Mouse (Mus musculus) c-Kit-positive CD71-positive TER-119-negative erythroid progenitor cells, embryonic 14.5 days (primary cell): ENCODE measurements around the gene Galnt17.

Experiments
- DNase-seq: peaks from one replicate; pipeline ENCODE4 v3.0.0-alpha.2; 2013; ENCODE audit warnings: low read depth

The Galnt17 gene

DNA sequence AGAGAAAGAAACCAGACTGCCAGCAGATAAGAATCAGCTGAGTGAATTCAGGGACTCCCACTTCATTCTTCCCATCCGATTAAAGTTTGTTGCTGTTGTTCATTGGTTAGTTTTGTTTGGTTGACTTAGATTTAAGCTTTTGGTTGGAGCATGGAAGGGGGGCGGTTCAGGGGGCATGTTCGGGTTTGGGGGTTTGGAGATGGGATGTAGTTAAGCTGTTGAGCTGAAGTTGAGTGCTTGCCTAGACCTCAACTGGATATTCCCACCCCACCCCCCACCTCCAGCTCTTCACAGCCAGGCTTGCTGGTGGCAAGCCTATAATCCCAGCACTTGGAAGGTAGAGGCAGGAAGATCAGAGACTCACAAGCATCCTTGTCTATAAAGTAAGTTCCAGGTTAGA is at the start of gene Galnt17:
Galnt17 (minus strand) TSS at position 101 of the 400 bp plus-strand sequence.
- DNase-seq, result no peak

DNA sequence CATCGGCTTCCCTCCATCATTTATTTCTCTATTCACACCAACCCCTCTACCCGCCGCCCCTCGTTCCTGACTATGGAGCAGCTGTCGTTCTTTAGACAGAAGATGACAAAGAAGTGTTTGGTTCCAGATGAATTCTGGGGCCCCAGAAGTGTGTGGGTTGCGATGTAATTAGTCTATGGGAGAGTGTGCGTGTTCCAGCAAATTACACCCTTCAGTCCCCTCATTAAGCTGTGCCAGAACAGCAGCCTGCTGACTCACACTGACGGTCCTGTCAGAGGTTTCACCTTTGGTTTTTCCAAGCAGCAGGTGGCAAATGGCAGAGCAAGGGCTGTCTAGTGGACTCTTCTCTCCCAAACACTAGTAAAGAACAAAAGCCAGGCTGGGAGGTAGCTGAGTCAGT is 26.2 kb upstream of the Galnt17 start:
- no peak for DNase-seq

DNA sequence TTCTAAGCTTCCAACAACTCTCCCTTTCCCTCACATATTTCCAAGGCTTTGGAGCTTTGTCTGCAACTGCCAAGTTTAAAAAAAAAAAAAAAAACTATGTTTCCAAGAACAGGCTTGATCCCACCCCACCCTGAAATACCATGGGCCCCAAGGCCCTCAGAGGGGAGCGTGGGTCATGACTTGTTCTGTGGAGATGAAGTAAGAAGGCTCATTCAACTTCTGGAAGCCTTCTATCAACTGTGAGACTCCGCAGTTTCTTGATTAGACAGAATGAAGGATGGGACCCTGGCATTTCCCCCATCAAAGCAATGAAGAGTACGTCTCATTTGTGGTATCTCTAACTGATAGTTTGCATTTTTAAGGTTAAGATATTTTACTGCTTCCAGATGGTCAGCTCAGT is 13.0 kb upstream of the Galnt17 start:
- no peak for DNase-seq

DNA sequence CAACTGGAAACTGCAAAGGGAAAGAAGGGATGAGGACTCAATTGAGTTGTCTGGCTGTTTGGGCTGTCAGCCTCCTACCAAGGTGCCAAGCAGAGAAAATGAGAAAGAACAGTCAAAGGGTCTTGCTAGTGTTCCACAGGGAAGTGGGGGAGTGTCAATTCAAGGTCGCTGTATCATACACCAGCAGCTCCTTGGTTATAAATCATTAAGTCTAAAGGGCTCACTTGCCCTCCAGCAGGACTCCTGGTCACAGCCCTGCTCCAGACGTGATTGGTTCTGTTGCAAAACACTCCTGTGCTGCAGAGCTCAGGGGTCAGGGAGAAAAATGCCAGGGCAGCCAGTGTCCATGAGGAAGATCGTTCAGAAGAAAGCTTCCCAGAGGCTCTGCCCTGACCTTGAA is 11.3 kb upstream of the Galnt17 start:
- DNase-seq, result no peak

DNA sequence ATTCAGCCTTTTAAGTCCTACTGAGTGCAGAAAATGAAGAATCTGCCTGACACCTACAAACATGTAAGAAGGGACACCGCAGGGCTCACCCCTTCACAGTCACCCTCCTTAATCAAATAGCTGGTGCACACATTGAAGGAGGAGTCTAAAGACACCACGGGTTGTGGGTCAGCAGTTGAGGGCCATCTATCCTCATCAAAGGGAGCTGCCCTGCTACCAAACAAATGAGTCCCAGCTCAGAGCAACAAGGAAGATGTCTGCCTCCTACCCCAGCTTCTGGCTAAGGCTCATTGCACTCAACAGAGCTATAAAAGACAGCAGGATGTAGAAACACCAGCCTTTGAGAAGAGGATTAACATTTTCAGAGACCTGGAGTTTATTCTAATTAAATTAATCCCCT is 10.8 kb upstream of the Galnt17 start:
- DNase-seq, result no peak

DNA sequence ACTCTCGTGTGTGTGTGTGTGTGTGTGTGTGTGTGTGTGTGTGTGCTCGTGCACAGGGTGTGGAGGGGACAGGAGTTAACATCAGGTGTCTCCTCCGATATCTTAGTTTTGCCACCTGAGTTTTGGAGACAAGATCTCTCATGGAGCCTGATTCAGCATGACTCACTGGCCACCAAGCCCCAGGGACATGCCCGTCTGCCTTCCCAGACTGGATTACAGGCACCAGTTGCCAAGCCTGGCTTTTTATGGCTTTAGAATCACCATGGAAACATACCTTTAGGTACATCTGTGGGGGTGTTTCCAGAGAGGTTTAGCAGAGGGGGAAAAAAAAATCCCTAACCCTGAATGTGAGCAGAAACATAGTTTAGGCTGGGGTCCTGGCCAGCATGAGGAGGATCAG is 6.7 kb upstream of the Galnt17 start:
- no peak for DNase-seq

DNA sequence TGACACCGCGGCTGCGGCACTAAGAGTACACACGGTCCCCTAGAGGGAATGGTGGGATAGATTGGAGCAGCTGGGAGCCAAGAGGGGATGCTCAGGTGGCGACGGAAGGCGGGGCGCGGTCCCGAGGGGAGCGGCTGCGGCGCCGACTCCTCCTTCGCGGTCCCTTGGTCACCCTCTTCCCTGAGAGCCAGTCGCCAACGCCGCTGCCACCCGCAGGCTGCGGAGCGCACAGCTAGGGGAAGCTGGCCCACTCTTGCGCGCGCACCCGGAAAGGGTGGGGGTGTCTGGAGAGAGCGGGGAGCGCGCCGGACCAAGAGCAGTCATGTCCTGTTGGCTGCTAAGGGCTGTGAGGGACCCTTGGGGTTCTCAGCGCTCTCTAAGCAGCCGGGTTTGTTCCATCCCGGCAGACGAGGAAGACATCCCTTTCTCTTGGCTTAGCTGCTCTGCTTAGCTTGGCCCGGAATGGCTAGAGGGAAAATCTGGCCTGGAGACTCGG is 593 bp downstream of the Galnt17 start:
- DNase-seq, result no peak

DNA sequence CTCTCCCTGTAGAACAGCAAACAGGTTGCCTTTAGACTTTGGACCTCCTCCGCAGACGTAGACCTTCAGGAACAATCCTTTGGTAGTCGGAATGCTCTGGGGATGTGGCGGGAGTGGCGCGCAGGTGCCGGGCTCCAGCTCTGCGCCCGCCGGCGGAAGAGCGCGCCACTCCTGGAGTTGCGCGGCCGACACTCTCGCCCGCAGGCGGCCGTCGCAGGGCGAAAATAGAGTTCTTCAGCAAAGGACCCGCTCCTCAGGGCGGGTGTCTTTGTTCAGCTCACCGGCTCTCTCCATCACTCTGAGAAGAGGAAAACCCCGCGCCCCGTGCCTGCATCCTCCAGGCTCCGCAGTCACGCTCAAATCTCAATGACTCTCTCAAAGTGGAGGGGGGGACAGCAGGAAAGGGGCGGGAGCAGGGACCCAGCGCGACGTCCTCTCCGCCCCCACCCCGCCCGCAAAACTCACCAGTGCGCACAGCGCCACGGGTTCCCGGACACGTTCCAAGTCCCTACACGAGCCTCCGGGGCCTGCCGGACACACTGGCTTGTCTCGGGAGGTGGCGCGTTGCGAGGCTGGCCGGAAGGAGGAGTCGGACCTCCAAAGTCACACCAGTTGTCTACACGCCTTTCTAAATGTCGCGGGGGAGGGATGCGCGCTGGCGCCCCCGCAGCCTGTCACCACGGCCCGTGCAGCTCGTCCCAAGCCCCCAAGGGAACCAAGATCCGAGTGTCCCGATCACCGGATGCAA is 1.2 kb downstream of the Galnt17 start:
- no peak for DNase-seq

DNA sequence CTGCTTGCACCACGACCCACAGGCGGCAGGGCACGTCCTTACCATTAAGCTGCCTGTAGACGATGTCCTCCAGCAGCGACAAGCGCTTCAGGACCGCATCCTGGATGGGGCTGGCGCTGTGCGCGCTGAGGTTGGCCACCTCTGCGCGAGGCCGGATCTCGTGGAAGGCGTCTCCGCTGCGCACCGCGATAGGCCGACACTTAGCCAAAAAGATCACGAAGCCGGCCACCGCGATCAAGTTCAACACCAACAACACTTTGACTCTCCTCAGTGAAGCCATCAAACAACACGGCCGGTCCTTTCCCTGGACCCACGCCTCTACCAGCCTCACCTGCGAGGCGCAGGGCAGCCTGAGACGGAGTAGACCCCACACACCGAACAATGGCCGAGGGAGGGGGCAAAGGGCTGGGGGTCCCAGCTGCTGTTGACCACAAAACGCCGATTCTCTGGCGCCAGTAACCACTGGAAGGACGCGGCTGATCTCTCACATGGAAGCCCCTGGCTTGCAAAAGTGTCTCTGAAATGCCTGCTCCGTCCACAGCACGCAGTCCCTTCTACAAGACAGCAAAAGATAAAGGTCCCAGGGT is 1.9 kb downstream of the Galnt17 start:
- no peak for DNase-seq

DNA sequence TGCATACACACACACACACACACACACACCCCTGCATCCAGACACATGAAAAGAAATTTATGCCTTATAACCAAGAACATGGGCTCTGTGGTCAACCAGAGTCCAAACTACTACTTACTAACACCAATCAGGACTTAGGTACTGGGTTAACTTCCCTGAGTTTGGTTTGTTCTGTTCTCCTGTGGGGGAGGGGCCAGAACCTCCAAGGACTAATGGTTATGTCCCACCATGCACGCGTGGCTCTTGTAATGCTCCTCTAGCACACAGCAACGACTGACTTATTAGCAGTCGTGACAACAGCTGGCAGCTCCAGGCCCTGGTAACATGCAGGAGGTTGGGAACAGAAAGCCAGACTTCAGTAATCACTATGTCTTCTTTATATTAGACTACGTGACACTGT is 3.1 kb downstream of the Galnt17 start:
- DNase-seq, result no peak

DNA sequence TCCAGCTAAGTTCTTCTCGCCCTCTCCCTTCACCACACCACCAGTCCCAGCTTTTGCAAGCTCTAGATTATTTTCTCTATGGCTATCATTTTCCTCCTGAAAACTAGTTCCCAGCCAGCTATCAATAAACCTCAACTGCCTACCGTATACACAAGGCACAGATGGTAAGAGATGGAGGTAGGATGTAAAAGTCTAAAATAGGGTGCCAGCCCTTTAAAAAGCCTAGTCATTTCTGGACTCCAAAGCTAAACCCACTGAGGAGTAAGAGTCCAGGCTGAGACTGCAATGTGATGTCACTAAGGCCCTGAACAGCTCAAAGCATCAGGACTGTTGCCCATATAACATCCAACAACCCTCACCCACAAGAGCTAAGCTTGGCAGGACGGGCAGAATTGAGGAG is 6.8 kb downstream of the Galnt17 start:
- no peak for DNase-seq

DNA sequence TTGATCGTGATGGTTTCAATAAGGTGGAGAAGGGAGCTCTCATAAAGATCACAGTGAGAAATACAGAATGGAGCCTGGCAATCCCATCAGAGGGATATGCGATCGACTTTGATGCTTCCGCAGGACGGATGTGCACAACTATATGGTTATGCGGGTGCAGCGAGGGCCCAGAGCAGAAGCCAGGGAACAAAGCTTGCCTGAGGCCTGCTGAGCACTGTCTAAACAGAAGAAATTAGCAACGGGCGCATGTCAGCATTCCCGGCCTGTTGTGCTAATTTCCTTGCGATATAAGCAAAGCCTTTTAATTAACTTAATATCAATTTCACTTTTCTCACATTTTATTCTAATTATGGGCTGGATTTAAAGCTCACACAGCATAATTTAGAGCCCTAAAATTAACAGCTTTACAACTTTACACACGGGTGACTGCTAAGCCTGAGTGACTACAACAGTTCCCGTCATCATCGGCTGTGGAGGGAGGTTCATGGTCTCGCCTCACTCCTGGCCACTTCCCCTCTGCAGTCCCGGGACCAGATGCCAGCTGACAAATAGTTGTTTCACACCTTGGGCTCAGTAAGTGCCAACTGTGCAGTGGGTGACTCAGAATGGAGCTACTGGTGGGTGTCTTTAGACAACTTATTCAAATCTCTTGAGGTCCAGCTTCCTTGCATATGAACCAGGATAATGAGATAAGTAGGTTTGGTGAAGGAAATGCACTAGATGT is 14.4 kb downstream of the Galnt17 start:
- DNase-seq, result no peak

DNA sequence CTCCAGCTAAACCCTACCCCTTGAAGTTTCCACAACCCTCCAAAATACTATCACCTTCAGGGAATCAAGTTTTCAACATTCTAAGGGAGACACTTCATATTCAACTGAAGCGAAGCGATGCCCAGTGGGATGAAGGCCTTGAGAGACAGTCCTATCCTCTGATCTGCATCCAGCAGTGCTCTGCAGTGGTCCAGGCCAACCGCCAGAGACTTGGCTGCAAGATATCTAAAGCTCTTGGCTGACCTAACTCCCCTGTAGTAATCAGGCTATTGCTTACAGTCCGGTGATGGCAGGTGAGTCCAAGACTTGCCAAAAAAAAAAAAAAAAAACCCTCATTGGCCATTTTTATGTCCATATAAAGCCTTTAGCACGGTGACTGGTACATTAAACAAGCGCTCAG is 21.2 kb downstream of the Galnt17 start:
- DNase-seq, result no peak

DNA sequence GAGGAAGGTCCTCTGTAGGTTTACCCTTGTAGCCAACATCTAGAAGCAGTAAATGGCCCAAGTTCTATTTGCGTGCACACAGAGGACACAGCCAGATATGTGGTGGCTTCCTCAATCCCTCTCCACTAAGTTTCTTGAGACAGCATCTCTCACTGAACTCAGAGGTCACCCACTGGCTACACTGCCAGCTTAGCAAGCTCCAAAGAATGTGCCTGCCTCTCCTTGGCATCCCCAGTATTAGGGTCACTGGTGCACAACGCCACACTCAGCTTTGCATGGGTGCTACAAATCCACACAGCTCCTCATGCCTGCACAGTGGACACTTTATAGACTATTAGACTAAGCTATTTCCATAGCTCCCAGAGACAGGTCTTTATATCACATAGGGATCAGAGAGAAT is 21.6 kb downstream of the Galnt17 start:
- DNase-seq, result no peak

DNA sequence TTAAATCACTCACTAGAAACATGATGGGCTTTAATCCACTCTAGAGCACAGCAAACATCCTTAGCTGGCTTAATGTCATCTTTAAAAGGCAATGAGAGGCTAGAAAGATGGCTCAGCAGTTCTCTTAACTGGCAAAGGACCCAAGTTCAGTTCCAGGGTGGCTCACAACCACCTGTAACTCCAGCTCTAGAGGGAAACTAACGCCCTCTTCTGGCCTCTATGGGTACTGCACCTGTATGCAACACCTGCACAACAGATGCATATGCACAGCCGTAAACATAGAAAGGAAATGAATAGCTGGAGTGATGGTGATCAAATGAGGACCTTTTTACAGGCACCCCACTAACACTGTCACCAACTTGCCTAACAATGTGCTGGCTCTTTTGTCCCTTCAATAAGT is 27.9 kb downstream of the Galnt17 start:
- DNase-seq, result no peak

DNA sequence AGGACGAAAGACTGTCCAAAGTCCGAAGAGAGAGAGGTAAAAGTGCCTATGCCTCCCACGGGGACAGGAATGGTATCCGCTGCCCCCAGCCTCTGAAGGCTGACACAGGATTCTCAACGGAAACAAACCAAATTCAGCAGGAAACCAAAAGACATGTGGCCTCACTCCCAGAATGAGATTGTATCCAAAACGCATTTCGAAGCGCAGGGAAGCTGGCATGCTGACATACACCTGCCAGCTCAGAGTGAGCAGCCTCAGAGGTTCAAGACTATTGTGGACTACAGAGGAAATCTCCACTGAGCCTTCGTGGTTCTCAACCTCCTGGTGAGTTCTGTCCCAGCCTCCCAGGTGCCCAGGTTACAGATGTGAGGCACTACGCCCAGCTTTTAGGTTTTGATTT is 29.0 kb downstream of the Galnt17 start:
- no peak for DNase-seq

DNA sequence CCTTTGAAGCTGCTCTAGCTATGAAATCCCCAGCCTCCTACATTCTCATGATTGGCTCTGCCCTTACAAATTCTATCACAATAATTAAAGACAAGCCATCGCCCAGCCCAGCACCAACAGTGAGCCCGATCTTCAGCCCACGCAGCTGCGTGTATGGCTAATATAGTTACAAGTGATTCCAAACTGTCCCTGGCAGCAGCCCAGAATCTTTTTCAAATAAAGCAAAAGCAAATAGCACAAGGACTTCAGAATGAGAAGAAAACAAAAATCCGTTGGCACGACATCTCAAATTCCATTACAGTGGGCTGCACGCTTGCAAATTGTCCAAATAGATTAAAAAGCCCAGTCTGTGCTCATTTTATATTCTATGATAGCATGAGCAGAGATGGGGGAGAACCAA is 31.1 kb downstream of the Galnt17 start:
- DNase-seq, result no peak

DNA sequence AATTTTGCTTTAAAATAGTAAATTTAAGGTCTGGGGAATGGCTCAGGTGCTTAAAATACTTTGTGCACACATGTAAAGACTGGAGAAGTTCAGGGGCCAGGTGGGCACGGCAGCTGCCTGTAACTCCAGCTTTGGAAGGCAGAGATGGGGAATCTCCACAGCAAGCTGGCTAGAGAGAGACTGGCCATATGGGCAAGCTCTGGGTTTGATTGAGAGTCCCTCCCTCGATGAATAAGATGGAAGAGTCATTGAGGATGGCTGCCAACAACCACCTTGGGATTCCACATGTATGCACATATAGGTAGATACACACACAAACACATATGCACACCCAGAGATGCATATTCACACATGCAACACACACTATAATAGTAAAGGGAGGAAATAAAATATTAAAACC is 42.0 kb downstream of the Galnt17 start:
- no peak for DNase-seq

DNA sequence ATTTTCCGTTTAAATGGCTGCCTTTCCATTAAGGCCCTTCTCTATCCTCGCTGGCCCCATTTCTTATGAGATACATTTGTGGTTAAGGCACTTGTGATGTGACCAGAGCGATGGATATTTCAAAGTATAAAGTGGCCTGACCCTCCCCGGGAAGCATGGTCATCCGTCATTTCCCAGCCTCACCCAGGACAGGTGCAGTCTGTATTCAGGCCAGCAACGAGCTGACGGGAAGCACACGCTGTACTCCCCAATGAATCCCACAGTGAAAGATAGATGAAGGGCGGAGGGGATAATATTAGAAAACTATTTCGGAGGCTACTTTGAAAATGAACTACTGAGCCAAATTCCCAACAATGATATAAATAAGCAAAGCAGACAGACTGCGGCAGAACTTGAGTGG is 44.2 kb downstream of the Galnt17 start:
- DNase-seq, result no peak

DNA sequence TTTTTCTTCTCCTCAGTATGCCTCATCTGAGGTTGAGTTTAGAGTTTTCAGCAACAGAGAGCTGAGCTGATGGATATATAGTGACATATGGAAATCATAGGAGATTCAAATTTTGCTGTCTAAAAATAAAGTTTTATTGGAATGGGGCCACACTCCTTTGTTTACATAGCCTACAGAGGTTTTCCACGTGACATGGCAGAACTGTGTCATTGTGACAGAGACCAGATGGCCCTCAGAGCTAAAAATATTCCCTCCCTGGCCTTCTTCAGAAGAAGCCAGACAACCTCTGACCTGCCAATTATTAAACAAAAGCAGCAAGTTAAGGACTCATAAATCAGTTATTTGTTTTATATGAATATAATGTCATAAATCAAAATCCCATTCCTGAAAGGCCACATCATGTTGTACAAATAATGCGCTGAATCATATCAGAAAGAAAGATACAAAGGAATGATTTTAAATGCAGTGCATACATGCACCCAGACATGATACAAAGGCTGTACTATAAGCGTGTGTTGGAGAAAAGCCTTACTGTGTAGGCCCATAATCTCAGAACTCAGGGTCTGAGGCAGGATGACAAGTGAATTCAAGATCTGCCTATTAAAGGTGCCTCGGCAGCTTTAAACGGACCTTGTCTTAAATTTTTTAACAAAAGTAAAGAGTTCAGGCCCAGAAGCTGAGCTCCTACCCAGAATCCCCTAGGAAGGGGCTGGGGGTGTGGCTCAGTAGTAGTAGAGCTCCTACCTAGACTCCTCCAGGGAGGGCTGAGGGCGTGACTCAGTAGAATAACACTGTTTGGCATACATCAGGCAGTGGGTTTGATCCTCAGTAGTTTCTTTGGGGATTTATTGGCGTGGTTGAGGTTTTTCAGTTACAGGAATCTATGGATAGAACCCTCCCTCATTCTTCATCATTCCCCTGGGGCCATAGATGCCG is 57.3 kb downstream of the Galnt17 start:
- DNase-seq, result no peak

DNA sequence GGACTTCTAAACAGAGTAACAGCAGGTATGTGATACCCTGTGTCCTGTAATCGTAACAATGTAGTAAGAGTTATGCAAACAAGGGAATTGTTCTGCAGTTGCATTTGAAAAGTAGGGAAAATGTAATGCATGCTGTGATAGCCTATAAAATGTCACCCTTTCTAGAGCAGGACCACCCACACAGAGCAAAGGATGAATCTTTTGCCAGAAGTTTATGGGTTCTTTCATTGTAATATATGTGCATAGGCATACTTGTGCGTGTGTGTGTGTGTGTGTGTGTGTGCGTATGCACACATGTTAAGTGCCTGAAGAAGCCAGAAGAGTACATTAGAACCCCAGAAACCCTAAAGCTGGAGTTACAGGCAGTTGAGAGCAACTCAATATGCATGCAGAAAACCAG is 59.9 kb downstream of the Galnt17 start:
- no peak for DNase-seq

DNA sequence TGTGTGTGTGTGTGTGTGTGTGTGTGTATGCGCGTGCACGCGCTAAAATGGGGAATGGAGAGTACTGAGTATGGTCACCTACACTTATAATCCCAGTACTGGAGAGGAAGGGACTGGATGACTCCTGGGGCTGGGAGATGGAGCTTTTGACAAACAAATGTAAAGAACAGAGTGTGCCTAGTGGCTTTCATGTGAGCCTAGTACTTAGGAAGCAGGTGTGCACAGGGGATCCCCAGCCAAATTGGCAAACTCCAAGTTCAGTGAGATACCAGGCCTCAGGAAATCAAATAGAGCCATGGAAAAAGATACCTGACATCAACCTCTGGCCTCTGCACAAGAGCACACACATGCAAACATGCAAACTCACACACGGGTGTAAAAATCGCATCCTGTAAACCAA is 61.7 kb downstream of the Galnt17 start:
- DNase-seq, result no peak
